Mouse (Mus musculus) right cerebral cortex, adult 2 months (tissue): ENCODE results near the gene Cd244a.

ENCODE experiments used
- DNase-seq, 2 experiments: peaks; one replicate each; pipeline ENCODE4 v3.0.0; 2021 to 2022; ENCODE audit warnings: low spot score in 2 of 2

Gene Cd244a

DNA sequence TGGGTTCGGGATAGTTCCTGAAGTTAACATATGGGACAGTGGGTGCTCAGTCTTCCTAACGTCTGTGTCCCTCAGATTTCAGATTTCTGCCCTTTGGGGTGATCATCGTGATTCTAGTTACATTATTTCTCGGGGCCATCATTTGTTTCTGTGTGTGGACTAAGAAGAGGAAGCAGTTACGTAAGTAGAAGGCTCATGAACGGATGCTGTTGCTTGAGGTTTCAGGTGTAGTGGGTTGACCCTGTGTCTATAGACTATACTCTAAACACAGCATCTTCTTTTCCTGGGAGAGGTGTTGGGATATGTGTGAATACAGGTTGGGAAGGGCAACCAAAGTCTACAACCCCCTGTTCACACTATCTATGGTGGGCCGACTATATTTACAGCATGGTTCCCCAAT, 18.2 kb downstream of the Cd244a start:
- DNase-seq = no peak

DNA sequence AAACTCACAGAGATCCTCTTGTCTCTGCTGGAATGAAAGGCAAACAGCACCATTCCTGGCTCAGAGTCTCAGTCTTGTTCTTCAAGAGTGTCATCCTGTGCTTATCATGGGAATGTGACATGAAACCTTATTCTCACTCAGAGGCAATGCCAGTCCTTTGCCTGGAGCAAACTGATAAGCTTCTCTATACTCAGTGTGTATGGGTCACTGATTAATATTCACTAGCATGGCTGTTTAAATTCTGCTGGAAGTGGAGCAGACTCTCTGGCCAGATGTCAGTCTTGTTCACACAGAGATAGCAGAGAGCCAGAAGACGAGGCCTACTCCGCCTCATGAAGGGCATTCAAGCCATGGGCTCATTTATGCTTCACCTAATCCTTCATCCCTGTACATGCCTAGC, 25.6 kb downstream of the Cd244a start:
- DNase-seq = no peak

DNA sequence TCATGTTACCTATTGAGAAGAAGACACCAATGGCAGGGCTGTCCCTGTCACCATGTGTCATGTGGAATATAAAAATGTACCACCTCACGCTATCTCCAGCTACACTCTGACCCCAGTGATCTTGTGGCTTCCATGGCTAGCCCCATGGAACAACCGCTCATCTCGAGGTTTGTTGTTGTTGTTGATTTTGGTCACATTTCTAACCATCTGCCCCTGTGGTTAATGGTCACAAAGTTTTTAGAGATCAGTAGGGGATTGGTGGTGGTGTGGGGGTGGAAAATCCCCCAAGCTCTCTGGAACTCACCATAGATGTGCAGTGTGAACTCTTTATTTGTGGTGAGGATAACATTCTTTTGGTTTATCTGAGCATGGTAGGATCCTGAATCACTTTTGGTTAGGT, 45.7 kb downstream of the Cd244a start:
- no peak for DNase-seq

DNA sequence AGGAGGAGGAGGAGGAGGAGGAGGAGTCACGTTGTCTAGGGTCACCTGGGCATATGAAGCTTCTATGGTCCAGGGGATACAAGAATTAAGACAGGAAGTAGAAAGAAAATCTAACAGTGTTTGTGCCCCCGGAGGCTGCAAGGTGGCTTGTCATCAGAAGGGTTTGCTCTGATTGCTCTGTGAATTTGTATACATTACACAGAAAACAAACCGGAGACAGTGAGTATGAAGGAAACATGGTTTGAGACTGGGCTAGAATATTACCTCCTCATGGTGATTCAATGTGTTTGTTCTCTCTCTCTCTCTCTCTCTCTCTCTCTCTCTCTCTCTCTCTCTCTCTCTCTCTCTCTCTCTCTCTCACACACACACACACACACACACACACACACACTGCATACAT, 47.7 kb downstream of the Cd244a start:
- DNase-seq = no peak

DNA sequence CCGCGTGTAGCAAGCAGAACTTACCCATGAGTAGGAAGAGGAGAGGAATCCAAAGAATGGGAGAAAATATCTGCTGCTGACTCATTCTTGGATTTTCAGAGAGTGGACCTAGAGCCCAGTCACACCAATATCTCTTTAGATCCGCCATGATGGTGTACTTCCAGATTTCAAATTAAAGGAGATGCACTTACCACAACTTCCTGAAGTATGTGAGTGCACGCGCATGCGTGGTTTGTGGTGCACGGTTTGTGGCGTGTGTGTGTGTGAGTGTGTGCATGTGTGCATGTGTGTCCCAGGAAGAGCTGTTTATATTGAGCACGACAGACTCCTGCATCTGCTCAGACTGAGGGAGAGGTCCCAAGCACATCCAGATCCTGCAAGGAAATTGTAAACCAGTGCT, 48.2 kb downstream of the Cd244a start, which contains the start of gene Ly9:
Gene Ly9, minus strand, starts transcription at position 235 of the 400 bp plus-strand sequence.
- DNase-seq = no peak

DNA sequence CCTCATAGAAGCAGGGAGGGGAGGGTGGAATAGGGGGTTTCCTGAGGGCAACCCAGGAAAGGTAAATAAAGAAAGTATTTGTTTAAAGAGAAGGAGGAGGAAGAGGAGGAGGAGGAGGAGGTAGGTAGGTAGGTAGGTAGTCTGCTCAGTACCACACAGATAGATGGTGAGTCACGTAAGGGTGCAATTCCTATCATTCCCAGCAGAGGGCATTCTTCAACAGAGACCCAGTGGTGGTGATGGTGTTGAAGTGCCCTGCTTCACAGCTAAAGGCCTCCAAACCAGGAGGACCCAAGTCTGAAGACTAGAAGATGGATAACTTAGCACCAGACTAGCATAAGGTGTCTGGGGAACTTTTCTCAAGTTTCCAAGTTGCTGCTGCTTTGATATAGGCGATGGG, 51.0 kb downstream of the Cd244a start:
- no peak for DNase-seq

DNA sequence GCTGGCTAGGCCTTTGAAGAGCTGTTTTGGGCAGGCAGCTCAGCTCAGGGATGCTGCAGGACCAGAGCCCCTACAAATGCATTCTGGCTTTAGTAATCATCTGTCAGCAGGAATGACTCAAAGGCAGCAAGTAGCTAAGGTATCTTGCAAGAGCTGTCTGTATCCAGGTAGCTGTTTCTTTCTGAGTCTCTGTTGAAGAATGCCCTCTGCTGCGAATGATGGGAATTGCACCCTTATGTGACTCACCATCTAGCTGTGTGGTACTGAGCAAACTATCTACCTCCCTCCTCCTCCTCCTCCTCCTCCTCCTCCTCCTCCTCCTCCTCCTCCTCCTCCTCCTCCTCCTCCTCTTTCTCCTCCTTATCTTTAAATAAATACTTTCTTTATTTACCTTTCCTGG, 51.8 kb downstream of the Cd244a start:
- DNase-seq = no peak

DNA sequence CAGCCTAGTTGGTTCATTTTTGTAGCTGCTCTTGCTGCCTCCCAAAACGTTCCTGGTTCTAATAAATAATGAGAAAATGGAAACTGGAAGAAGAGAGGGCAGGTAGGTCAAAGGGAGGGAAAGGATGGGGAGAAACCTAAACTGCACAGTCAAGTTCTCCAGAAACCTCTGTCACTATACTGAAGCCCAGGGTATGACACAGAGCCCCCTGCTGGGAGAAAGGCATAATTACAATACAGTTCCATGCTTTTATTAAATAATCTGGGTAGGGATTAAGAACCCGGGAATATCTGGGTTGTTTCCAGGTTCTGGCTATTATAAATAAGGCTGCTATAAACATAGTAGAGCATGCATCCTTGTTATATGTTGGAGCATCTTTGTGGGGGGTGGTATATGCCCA, 55.0 kb downstream of the Cd244a start:
- no peak for DNase-seq

DNA sequence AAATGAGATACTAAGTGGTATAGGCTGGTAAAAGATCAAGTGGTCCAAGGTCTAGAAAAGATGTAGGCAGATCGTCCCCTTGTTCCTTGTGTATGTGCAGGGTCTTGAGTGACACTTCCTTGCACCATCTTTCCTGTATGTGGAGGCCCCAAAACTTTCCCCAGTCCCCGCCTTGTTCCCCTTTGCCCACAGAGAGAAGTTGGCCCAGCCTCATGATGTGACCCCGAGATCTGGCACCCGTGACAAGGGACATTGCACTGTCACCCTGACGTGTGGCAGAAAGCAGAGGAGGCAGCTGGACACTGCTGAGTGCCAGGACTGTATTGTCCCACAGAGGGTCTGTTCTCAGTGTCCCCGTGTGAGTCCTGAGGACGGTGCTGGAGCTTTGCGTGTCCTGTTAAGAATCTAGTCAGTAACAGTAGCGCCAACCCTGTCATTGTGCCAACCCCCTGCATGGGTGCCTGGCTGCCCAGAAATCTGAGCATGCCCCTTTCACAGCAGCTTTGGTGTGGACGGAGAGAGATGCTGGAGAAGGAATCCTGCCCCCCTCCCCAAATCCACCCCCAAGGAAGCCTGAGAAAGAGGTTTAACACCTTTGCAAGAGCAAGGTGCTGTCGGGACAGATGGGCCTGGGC, 58.0 kb downstream of the Cd244a start:
- DNase-seq = no peak

DNA sequence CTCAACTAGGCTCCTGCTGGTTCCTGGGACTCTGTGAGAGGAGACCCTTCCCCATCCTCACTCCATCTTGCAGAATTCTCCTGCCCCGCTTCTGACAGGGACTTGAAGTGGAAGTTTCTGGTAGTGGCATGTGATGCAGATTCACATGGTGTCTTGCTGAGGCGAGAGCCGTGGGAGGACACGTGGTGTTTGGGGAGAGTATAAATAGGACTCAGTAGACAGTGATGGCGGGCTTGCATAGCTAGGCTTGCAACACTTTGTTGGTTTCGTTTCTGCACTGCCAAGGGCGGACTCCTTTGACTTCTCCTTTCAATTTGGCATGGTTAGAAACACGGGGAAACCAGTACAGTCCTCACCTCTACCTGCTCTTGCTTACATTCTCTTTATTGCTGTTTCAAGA, 60.0 kb downstream of the Cd244a start:
- peak; percentile 25 to 34 for DNase-seq

DNA sequence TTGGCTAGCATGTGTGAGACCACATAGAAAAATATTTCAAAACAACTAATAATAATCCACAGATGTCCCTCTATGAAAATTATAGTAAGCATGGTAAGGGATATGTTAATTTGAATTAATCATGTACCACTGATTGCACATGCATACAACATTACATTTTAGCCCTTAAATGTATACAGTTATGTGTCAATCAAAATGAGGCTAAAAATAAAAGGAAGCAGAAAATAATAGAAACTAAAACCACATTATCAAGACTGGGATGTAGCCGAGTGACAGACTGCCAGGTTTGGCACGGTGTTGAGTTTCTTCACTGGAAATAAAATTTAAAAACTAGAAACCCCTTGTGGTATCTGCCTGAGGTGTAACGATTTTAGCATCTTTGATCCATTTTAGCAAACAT, 60.7 kb downstream of the Cd244a start:
- DNase-seq = no peak

DNA sequence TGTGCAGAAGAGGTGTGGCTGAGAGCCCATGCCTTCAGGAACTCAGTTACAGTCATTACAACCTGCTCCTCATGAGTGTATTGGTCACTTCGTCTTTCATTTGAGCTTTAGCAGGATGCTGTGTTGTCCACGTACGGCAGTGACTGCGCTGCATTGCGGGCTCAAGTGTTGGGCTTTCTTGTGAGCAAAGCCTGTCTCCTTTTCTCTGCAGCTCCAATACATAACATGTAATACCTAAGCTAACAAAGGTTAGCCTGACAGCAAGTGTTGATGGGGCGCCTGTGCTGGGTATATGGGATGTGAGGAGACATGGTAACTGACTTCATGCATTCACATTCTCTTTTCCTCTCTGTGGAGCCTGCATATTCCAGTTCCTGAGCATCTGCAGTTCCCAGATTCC, 61.1 kb downstream of the Cd244a start:
- DNase-seq = no peak

DNA sequence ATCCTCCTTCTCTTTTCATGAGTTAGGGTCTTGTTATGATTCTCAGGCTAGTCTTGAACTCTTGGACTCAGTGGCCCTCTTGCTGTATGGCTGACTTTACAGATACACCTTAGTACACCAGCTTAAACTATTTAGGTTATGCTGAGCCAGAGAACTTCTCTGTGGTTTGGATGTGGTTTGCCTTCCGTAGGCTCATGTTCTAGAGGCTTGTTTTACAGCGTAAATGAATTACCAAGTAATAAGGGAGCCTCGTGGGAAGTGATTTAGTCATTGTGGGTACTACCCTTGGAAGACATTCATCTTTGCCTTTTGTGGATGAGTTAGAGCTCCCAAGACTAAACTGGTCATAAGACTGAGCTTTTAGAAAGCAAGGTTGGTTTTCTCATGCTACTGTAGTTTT, 68.8 kb downstream of the Cd244a start:
- DNase-seq = no peak

DNA sequence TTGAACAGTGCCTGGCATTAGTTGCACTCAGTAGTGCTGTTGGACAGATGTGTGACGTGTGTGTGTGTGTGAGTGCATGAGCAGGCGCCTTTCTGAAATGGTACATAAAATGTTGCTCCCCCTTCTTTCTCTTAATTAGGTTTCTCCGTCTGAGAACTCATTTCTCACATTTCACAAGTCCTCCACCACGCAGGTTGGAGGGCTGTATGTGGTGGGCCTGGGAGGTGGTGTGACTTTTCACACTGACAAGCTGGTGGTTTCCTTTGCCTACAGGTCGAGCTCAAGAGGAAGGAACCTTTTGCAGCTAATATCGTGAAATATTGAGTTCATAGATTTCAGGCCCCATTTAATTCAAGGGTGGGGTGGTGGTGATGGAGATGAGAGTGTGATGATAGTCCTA, 70.2 kb downstream of the Cd244a start:
- no peak for DNase-seq

DNA sequence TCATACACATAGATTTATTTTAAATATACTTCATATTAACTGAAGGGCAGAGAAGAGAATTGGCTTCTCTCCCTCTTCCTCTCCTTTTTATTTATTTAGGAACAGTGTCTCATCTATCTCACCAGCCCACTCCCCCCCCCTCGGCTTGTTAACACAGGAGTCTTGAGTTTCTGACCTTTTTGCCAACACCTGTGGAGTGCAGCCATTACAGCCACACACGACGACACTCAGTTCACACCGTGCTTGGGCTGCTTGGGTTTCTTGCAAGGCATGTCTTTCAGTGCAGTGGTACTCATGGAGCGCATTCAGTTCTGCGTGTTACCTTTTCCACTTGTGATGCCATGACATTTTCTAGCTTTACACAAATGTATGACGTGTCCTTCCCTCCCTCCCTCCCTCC, 71.0 kb downstream of the Cd244a start:
- no peak for DNase-seq

DNA sequence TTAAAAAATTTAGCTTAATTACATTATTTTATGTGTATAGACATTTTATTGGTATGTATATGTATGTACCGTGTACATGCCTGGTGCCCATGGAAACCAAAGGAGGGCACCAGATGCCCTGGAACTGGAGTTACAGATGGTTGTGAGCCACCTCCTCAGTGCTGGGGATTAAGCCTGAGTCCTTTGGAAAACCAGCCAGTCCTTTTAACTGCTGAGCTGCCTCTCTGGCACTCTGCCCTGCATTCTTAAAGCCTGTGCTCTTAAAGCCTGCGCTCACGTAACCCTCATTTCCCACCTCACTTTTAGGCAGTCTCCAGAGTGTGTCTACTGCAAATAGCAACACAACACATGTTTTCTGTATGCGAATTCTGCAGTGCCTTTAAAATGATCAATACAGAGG, 71.9 kb downstream of the Cd244a start:
- DNase-seq = no peak

DNA sequence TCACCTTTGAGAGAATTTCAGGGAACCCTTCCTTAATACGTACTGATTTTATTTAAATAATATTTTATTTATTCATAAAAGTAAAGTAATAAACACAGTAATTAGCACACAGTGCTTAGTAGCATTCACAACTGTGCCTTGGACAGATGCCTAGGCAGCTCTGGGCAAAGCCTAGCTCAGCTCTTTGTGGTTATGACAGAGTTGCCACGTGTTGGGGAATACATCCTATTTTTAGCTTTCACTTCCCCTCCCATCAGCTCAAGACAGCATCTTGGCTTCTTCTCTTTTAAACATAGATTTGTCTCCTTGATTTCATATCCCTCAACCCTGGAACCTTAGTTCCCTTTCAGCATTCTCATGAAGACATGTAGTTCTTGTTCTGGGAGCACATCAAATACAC, 72.5 kb downstream of the Cd244a start:
- peak in 1 of 2 experiments; percentile 17 for DNase-seq

DNA sequence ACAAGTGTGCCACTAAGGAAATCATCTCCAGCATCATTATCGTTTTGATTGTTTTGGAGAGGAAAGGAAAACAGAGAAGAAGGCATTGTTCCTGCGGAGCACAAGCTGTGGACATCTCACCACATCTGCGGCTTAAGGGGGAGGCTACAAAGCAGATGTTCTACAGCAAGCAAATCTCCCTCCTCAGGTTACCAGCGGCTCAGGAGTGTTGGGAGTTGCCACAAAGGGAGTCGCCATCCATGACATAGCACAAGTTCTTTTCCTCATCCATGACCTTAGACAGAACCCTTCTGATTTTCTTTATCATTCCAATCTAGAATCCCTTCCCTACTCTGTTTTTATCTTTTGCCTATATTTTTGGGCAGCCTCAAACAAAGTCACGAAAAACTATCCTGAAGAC, 76.7 kb downstream of the Cd244a start:
- DNase-seq = no peak

DNA sequence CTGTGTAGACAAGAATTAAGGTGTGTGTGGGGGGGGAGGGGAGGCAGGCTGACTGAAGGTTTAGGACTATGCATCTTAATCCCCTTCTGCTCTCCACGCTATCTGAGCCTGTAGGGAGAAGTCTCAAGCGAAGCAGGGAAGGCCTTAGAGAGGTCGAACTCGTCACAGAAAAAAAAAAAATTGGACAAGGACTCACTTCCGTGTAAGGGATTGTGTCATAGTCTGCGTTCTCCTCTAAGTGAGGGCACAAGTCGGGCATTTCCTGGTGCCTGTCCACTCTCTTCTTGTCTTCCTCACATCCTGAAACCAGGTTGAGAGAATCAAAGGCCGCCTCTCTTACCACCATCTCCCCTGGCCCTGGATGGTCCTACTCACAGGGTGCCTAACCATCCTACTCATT, 78.1 kb downstream of the Cd244a start:
- no peak for DNase-seq

DNA sequence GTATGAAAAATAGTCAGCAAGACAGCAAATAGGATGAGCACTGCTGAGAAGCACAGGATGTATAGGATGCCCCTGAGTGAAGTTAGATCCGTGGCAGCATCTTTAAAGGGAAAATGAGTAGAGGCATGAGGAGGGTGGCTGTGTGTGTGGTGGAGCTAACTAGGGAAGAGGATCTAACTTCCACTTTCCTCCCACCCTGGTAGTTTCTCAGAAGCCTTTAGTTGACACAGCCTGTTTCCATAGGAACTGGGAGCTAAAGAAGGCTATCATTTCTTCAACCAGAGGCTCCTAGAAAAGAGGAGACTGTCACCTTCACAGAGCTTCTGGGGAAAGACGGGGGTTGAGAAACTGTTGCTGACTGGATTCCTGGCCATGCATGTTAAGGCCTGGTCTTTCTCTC, 79.7 kb downstream of the Cd244a start:
- peak in 1 of 2 experiments; percentile 21 for DNase-seq

DNA sequence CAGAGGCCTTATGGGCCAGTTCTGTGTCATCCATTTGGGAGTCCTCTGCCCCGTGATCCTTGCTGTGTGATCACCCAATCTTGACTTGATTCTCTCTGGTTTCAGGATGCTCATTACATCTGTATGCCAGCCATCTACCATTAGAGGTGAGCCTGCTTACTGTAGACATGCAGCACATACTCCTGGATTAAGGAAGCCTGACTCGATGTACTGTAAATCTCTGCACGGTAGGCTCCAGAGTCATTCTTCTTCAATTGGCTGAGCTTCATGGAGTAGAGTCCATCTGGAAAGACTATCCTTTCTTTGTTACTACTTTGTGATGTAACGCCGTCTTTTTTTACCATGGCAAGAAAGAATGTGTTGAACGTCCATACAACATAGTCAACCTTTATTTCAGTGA, 81.8 kb downstream of the Cd244a start:
- no peak for DNase-seq

DNA sequence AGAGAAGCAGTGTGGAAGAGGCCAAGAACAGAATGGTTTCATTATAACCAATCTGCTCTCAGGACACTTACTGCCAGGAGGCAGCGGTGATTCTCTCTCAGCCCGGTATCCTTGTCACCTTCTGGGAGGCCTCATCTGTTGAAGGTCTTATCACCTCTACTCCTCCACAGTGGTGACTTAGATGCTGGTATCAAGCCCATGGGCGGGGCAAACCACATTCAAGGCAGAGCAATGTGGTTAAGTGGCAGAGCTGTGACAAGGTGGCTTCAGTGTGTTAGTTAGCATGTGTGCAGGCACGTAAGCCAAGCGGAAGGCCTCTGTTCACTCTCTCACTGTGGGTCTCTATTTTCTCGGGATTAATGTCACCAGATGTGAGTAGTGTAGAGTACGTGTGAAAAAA, 84.6 kb downstream of the Cd244a start:
- no peak for DNase-seq

DNA sequence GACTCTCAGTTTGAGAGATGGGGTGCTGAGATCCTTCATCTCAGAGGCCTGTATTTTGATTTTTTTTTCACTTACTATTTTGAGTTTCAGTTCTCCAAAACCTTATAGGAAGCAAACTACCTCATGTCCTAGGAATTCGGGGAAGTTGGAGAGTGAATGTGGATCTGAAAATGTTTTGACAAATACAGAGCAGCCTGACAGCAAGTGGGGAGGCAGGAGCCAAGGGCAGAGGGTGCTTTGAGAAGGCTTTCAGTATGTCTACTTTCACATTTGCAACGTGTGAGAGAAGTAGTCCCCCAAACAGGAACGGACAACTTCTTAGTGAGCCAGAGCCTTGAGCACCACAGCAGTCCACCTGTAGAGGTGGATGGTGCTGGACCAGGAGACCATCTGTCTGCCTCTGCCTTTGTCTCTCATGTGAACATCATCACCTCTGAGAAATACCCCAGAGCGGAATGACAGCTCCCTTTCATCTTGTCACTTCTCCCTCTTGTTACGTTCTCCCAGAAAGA, 87.5 kb downstream of the Cd244a start:
- DNase-seq = no peak

DNA sequence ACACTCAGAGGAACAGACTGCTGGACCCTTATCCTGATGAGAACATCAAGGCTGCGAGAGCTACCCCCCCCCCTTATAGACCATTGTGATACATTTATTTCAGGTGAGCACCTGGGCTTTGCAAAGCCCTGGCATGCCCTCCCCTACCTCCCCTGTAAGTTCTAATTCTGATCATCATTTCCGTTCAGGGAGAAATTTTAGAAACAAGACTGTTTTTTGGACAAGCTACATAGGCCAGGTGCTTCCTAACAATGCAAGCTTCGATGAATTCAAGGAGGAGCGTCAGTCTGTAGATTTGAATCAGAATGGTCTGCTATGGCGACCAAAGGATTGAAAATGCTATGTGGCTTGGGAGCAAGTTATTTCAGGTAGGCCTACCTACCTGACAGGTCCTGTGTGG, 88.7 kb downstream of the Cd244a start:
- DNase-seq = no peak
